Mouse (Mus musculus) liver, adult 2 months (tissue): Measurements from ENCODE around the gene Serpine2. TPM values are rescaled to one million over a fixed set of nuclear protein-coding genes. Genes with fewer than 3 reads are reported as not detected.

Experiments
- DNase-seq: peaks from one replicate; pipeline ENCODE4 v3.0.0-alpha.2; 2011; ENCODE audit warnings: low read depth, low spot score; ENCODE audit errors: extremely low read depth
- H3K27ac ChIP-seq: fragments of 200-500 bp; replicated peaks from 2 replicates; pipeline ENCODE4 v1.5.1; 2012; ENCODE audit warnings: low read depth, mild to moderate bottlenecking, control low read depth, inconsistent platforms, low read length; ENCODE audit not compliant: insufficient read depth
- H3K27me3 ChIP-seq: fragments of 200-500 bp; 2 replicates; pipeline ENCODE4 v1.6.1; 2012; ENCODE audit warnings: mild to moderate bottlenecking, moderate library complexity, low read length, inconsistent platforms; ENCODE audit not compliant: control insufficient read depth, insufficient read depth
- H3K36me3 ChIP-seq: fragments of 200-500 bp; 2 replicates; pipeline ENCODE4 v1.6.1; 2012; ENCODE audit warnings: low read length, inconsistent platforms; ENCODE audit not compliant: control insufficient read depth, insufficient read depth
- H3K4me1 ChIP-seq: fragments of 200-500 bp; 2 replicates; pipeline ENCODE4 v1.6.1; 2011; ENCODE audit warnings: low read length; ENCODE audit not compliant: control insufficient read depth, insufficient read depth
- H3K4me3 ChIP-seq: fragments of 200-500 bp; 2 replicates; pipeline ENCODE4 v1.5.1; 2011; ENCODE audit warnings: low read depth, mild to moderate bottlenecking, control low read depth, low read length, moderate library complexity; ENCODE audit not compliant: insufficient read depth
- H3K79me2 ChIP-seq: fragments of 200-500 bp; 2 replicates; pipeline ENCODE4 v1.6.1; 2012; ENCODE audit warnings: inconsistent platforms, mild to moderate bottlenecking, low read length, moderate library complexity; ENCODE audit not compliant: control insufficient read depth, insufficient read depth
- H3K9ac ChIP-seq: fragments of 200-500 bp; 2 replicates; pipeline ENCODE4 v1.6.1; 2012; ENCODE audit warnings: low read depth, mild to moderate bottlenecking, control low read depth, inconsistent platforms, low read length
- CTCF ChIP-seq: fragments of 200-500 bp; IDR thresholded peaks from 2 replicates; pipeline ENCODE4 v1.5.1; 2011; ENCODE audit warnings: low read depth, low read length, control low read depth
- POLR2A ChIP-seq: fragments of 200-500 bp; IDR thresholded peaks from 2 replicates; pipeline ENCODE4 v1.6.1; 2011; ENCODE audit warnings: low read length, control low read depth; ENCODE audit not compliant: insufficient read depth; ENCODE audit errors: extremely low read depth
- WGBS: fragments of 180-500 bp; shearing (Covaris S2); methylation state at CpG from one replicate; pipeline ENCODE4 v1.1.7; 2018; 5-methylcytosine and 5-hydroxymethylcytosine counted together
- polyA plus RNA-seq: library from polyadenylated mRNA; depleted of rRNA; stranded (reverse); fragments of >200 nt; gene quantifications from 2 replicates; pipeline ENCODE4 v1.2.3, GENCODE M21; 2012; rRNA removed
- total RNA-seq: library from RNA; depleted of rRNA; stranded (reverse); fragments of >200 nt; gene quantifications from 2 replicates; pipeline ENCODE4 v1.2.3, GENCODE M21; 2014; rRNA removed

The Serpine2 gene
- total and polyA plus RNA-seq, 2 experiments, result 1.1 to 1.8 TPM

DNA sequence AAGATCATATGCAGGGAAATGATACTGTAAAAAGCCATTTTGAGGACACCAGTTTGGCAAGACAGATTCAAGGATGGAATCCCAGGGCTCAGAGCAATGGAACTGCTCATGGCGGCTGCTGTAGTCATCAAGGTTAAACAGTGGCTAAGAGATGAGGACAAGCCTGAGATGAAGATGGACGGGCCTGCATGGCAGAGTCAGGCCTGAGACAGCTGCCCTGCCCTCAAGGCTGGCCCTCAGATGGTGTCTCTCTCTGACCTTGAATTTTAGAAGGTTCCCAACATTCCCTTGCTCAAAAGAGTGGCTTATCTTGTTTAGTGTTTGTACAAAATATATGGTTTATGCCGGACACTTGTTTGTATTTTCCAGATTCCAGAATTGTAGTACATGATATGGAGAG lies 107.5 kb downstream of the Serpine2 start:
- Histone ChIP-seq H3K27me3 (no peaks in the 10 kb centered on the region), H3K36me3 (no peaks in the 10 kb centered on the region), H3K9ac (no peak overlapping the region), H3K4me3 (no peak overlapping the region), H3K79me2 (peaks cover 30% of the 10 kb centered on the region; the same call in 1 of the 2 replicates), H3K27ac (no peak overlapping the region), H3K4me1 (peaks cover 27% of the 10 kb centered on the region)
- TF ChIP-seq CTCF (no peak), POLR2A (no peak)
- 93% methylated on average over 3 of the region's 3 CpGs for WGBS
- DNase-seq, result no peak

DNA sequence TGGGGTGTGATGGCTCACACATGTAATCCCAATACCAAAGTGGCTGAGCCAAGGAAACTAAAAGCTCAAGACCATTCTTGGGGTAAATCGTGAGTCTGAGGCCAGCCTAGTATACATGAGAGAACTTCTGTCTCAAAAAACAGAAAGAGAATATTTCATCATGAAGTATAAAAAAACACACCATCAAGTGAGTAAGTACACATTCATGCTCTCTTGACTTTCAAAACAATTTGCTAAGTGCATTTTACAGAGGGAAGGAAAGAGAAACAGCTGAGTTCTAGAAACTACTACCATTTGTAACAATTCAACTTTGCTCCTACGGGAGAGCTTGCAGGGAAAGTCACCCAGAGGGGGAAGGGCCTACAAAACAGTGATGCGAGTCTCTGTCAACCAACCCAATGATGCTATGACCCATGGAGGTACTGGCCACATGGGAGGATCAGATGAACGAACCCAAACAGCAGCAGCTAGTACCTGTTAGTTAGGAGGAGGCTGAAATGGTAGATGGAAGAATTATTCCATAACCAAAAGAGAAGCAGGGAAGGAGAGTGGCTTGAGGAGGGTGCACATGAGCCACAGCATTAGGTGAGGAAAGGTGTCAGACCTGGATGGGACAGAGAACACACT lies 108.2 kb downstream of the Serpine2 start:
- peaks cover 30% of the 10 kb centered on the region; the same call in 1 of the 2 replicates for H3K79me2 ChIP-seq
- TF ChIP-seq CTCF, result no peak
- TF ChIP-seq POLR2A, result no peak
- H3K4me1 ChIP-seq, result peaks cover 27% of the 10 kb centered on the region
- 56% methylated on average over 4 of the region's 4 CpGs for WGBS
- H3K4me3 ChIP-seq, result no peak overlapping the region
- no peaks in the 10 kb centered on the region for H3K36me3 ChIP-seq
- H3K27me3 ChIP-seq, result no peaks in the 10 kb centered on the region
- no peak for DNase-seq
- H3K27ac ChIP-seq, result peak overlapping the region; percentile 42; the same call in 1 of the 2 replicates
- H3K9ac ChIP-seq, result no peak overlapping the region

- Histone ChIP-seq H3K27me3 (no peaks in the 10 kb centered on the region), H3K36me3 (no peaks in the 10 kb centered on the region), H3K4me1 (peaks cover 27% of the 10 kb centered on the region), H3K79me2 (peaks cover 34% of the 10 kb centered on the region), H3K4me3 (no peak overlapping the region), H3K9ac (no peak overlapping the region), H3K27ac (peak overlapping the region; percentile 57)
- DNase-seq, result peak; percentile 88
- 37% methylated on average over 7 of the region's 7 CpGs for WGBS
- no peak for TF ChIP-seq POLR2A
- no peak for TF ChIP-seq CTCF
Observed at GRCm38 (mm10) chr1:79752015-79752695, 108.8 kb downstream of the Serpine2 start.

DNA sequence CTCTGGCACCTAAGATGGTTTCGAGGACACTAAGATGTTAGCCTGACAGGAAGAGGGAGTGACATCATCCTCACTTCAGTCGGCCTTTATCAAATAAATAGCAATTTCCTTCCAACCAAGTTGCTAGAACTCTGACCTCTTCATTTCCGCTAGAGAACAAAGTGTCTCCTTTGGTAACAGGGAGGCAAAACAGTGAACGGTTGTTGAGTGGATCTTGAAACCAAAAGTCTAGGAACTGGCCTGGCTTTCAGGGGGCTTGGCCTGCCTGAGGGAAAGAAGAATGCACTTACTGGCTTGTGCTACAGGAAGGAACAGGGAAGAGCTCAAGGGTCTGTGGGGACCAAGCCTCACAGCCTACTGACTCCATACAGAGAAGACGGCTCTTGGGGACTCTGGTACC lies 109.8 kb downstream of the Serpine2 start:
- Histone ChIP-seq H3K36me3 (no peaks in the 10 kb centered on the region), H3K27ac (peak overlapping the region; percentile 57), H3K4me3 (no peak overlapping the region), H3K27me3 (no peaks in the 10 kb centered on the region), H3K9ac (no peak overlapping the region), H3K4me1 (peaks cover 24% of the 10 kb centered on the region), H3K79me2 (peaks cover 28% of the 10 kb centered on the region)
- DNase-seq, result peak; percentile 67
- TF ChIP-seq POLR2A (no peak), CTCF (no peak)
- WGBS, result 35% methylated on average over 5 of the region's 5 CpGs

GRCm38 (mm10) chr1:79746056-79746455 lies 114.9 kb downstream of the Serpine2 start:
- H3K4me1 ChIP-seq, result peaks cover 8% of the 10 kb centered on the region; the same call in 1 of the 2 replicates
- peaks cover 28% of the 10 kb centered on the region for H3K79me2 ChIP-seq
- H3K9ac ChIP-seq, result no peak overlapping the region
- TF ChIP-seq POLR2A (no peak), CTCF (no peak)
- no peak overlapping the region for H3K4me3 ChIP-seq
- peak; percentile 81 for DNase-seq
- no peak overlapping the region for H3K27ac ChIP-seq
- H3K36me3 ChIP-seq, result no peaks in the 10 kb centered on the region
- no peaks in the 10 kb centered on the region for H3K27me3 ChIP-seq
- WGBS, result 25% methylated on average over 4 of the region's 4 CpGs

Other genes with a start within 250 kb of the Serpine2 start
- 0.92 and 4.1 TPM in 2 replicates for gene Ap1s3, start 189.2 kb downstream of the Serpine2 start, total RNA-seq
- gene Ap1s3, start 189.2 kb downstream of the Serpine2 start, polyA plus RNA-seq, result 2.3 and 3.8 TPM in 2 replicates
- gene Mrpl44, start 85.2 kb downstream of the Serpine2 start, total RNA-seq, result 22.7 and 23.0 TPM in 2 replicates
- 8.0 and 9.2 TPM in 2 replicates for gene Mrpl44, start 85.2 kb downstream of the Serpine2 start, polyA plus RNA-seq
- gene Wdfy1, start 85.0 kb downstream of the Serpine2 start, total RNA-seq, result 31.0 and 31.8 TPM in 2 replicates
- gene Wdfy1, start 85.0 kb downstream of the Serpine2 start, polyA plus RNA-seq, result 17.3 and 19.8 TPM in 2 replicates